Mouse (Mus musculus) liver, embryonic 13.5 days (tissue): ENCODE measurements around the gene Kcnip3. TPM values are rescaled to one million over a fixed set of nuclear protein-coding genes. Genes with fewer than 3 reads are reported as not detected.

ENCODE experiments used
- ATAC-seq: fragments of 200-750 bp; cut with Nextera tagmentation; 2 replicates; pipeline ENCODE4 v1.8.0; 2017; ENCODE audit warnings: low read depth, mild to moderate bottlenecking, moderate number of reproducible peaks, moderate library complexity
- DNase-seq: peaks from one replicate; pipeline ENCODE4 v3.0.0; 2022
- H3K27ac ChIP-seq: fragments of 300-500 bp; sonication (generic); 2 replicates; pipeline ENCODE4 v1.5.1; 2015; ENCODE audit warnings: moderate library complexity, mild to moderate bottlenecking, inconsistent platforms
- H3K27me3 ChIP-seq: fragments of 300-500 bp; sonication (generic); 2 replicates; pipeline ENCODE4 v1.6.1; 2015; ENCODE audit warnings: mild to moderate bottlenecking, inconsistent platforms
- H3K36me3 ChIP-seq: fragments of 300-500 bp; sonication (generic); 2 replicates; pipeline ENCODE4 v1.6.1; 2015; ENCODE audit warnings: mild to moderate bottlenecking, inconsistent platforms
- H3K4me1 ChIP-seq: fragments of 300-500 bp; sonication (generic); replicated peaks from 2 replicates; pipeline ENCODE4 v1.6.1; 2015; ENCODE audit warnings: inconsistent platforms
- H3K4me2 ChIP-seq: fragments of 300-500 bp; sonication (generic); 2 replicates; pipeline ENCODE4 v1.6.1; 2015; ENCODE audit warnings: inconsistent platforms, mild to moderate bottlenecking, moderate library complexity
- H3K4me3 ChIP-seq: fragments of 300-500 bp; sonication (generic); replicated peaks from 2 replicates; pipeline ENCODE4 v1.5.1; 2015; ENCODE audit warnings: mild to moderate bottlenecking, inconsistent platforms
- H3K9ac ChIP-seq: fragments of 300-500 bp; sonication (generic); 2 replicates; pipeline ENCODE4 v1.6.1; 2015; ENCODE audit warnings: mild to moderate bottlenecking, inconsistent platforms
- H3K9me3 ChIP-seq: fragments of 300-500 bp; sonication (generic); replicated peaks from 2 replicates; pipeline ENCODE4 v1.6.1; 2016; ENCODE audit warnings: inconsistent platforms
- WGBS: fragments of 180-500 bp; shearing (Covaris S2); methylation state at CpG from one replicate; pipeline ENCODE4 v1.1.7; 2015; ENCODE audit not compliant: insufficient replicate concordance; 5-methylcytosine and 5-hydroxymethylcytosine counted together
- polyA plus RNA-seq: library from polyadenylated mRNA; unstranded; fragments of >200 nt; fragmentation: Nextera tagmentation; extraction: Ambion mirVana; gene quantifications from 2 replicates; pipeline ENCODE4 v1.2.1, GENCODE M21; 2015

Gene Kcnip3
- polyA plus RNA-seq, 1 experiment from 2014 or later = 0.33 TPM

GRCm38 (mm10) chr2:127435135-127435534, 86.8 kb downstream of the Kcnip3 start:
- peak; percentile 26; the same call in 1 of the 2 replicates for ATAC-seq
- Histone ChIP-seq H3K36me3 (peaks cover 32% of the 10 kb centered on the region), H3K27ac (peak overlapping the region; percentile 21; the same call in 1 of the 2 replicates), H3K27me3 (no peaks in the 10 kb centered on the region), H3K4me1 (peaks cover 37% of the 10 kb centered on the region), H3K4me2 (no peak overlapping the region), H3K9me3 (no peaks in the 10 kb centered on the region), H3K9ac (peak overlapping the region; percentile 36; the same call in 1 of the 2 replicates), H3K4me3 (no peak overlapping the region)
- DNase-seq = peak; percentile 42
- 6% methylated on average over 2 of the region's 2 CpGs for WGBS

GRCm38 (mm10) chr2:127433487-127434295, 88.2 kb downstream of the Kcnip3 start:
- H3K4me3 ChIP-seq = no peak overlapping the region
- DNase-seq (no peak), ATAC-seq (peak; percentile 24; the same call in 1 of the 2 replicates)
- peak overlapping the region; percentile 30 for H3K9ac ChIP-seq
- no peaks in the 10 kb centered on the region for H3K9me3 ChIP-seq
- 71% methylated on average over 9 of the region's 9 CpGs for WGBS
- 0 out of 2 replicates have a peak overlapping the region, but pooled peaks have one; percentile 1 for H3K4me2 ChIP-seq
- peaks cover 25% of the 10 kb centered on the region for H3K36me3 ChIP-seq
- 0 out of 2 replicates have a peak, but pooled peaks cover 5% of the 10 kb centered on the region for H3K27me3 ChIP-seq
- no peak overlapping the region; the same call in 1 of the 2 replicates for H3K27ac ChIP-seq
- peaks cover 37% of the 10 kb centered on the region for H3K4me1 ChIP-seq

GRCm38 (mm10) chr2:127430238-127430637, 91.7 kb downstream of the Kcnip3 start:
- H3K36me3 ChIP-seq = peaks cover 7% of the 10 kb centered on the region; the same call in 1 of the 2 replicates
- H3K27ac ChIP-seq = no peak overlapping the region
- peaks cover 24% of the 10 kb centered on the region for H3K4me1 ChIP-seq
- H3K4me2 ChIP-seq = no peak overlapping the region
- H3K9ac ChIP-seq = no peak overlapping the region
- ATAC-seq (no peak), DNase-seq (no peak)
- H3K9me3 ChIP-seq = no peaks in the 10 kb centered on the region
- H3K27me3 ChIP-seq = peaks cover 15% of the 10 kb centered on the region
- WGBS = 7% methylated on average over 3 of the region's 3 CpGs
- H3K4me3 ChIP-seq = no peak overlapping the region

- 75% methylated on average over 17 of the region's 17 CpGs for WGBS
- no peak within 1 kb of the TSS for H3K4me2 ChIP-seq
- H3K27me3 ChIP-seq = peaks cover 17% of the 10 kb centered on the region
- no peaks in the 10 kb centered on the region for H3K4me1 ChIP-seq
- ATAC-seq (0 out of 2 replicates have a peak, but pooled peaks have one; percentile 14), DNase-seq (no peak)
- no peak within 1 kb of the TSS for H3K27ac ChIP-seq
- H3K4me3 ChIP-seq = no peak within 1 kb of the TSS
- H3K36me3 ChIP-seq = no peaks in the 10 kb centered on the region
- H3K9me3 ChIP-seq = no peaks in the 10 kb centered on the region; the same call in 1 of the 2 replicates
- H3K9ac ChIP-seq = no peak within 1 kb of the TSS
Observed at GRCm38 (mm10) chr2:127424977-127425376, 96.9 kb downstream of the Kcnip3 start, which contains the start of gene Gpat2. TSS of gene Gpat2 (plus strand) at chr2:127425199.

GRCm38 (mm10) chr2:127418266-127418970, 103.5 kb downstream of the Kcnip3 start:
- H3K36me3 ChIP-seq = no peaks in the 10 kb centered on the region
- H3K27ac ChIP-seq = no peak overlapping the region
- H3K4me3 ChIP-seq = no peak overlapping the region
- no peak overlapping the region for H3K9ac ChIP-seq
- DNase-seq (no peak), ATAC-seq (no peak)
- H3K4me2 ChIP-seq = no peak overlapping the region
- H3K9me3 ChIP-seq = no peaks in the 10 kb centered on the region
- WGBS = 59% methylated on average over 10 of the region's 10 CpGs
- H3K27me3 ChIP-seq = peaks cover 12% of the 10 kb centered on the region; the same call in 1 of the 2 replicates
- no peaks in the 10 kb centered on the region for H3K4me1 ChIP-seq

- Histone ChIP-seq H3K4me3 (no peak overlapping the region), H3K36me3 (no peaks in the 10 kb centered on the region), H3K9ac (no peak overlapping the region), H3K27ac (no peak overlapping the region), H3K27me3 (peaks cover 12% of the 10 kb centered on the region; the same call in 1 of the 2 replicates), H3K4me2 (no peak overlapping the region), H3K9me3 (no peaks in the 10 kb centered on the region), H3K4me1 (no peaks in the 10 kb centered on the region)
- ATAC-seq = no peak
- WGBS = 35% methylated on average over 3 of the region's 3 CpGs
- DNase-seq = no peak
Observed at GRCm38 (mm10) chr2:127416706-127417105, 105.2 kb downstream of the Kcnip3 start.

GRCm38 (mm10) chr2:127415806-127416205, 106.1 kb downstream of the Kcnip3 start:
- no peak overlapping the region for H3K9ac ChIP-seq
- no peak overlapping the region for H3K27ac ChIP-seq
- H3K4me2 ChIP-seq = no peak overlapping the region
- H3K27me3 ChIP-seq = peaks cover 12% of the 10 kb centered on the region; the same call in 1 of the 2 replicates
- H3K4me1 ChIP-seq = peaks cover 1% of the 10 kb centered on the region; the same call in 1 of the 2 replicates
- DNase-seq = no peak
- no peaks in the 10 kb centered on the region for H3K9me3 ChIP-seq
- WGBS = 53% methylated on average over 10 of the region's 10 CpGs
- no peak overlapping the region for H3K4me3 ChIP-seq
- H3K36me3 ChIP-seq = no peaks in the 10 kb centered on the region
- ATAC-seq = no peak

GRCm38 (mm10) chr2:127411126-127411525, 110.8 kb downstream of the Kcnip3 start:
- 84% methylated on average over 6 of the region's 6 CpGs for WGBS
- ATAC-seq = no peak
- H3K4me3 ChIP-seq = no peak overlapping the region
- H3K4me1 ChIP-seq = peaks cover 5% of the 10 kb centered on the region; the same call in 1 of the 2 replicates
- no peak overlapping the region for H3K27ac ChIP-seq
- H3K9ac ChIP-seq = no peak overlapping the region
- H3K9me3 ChIP-seq = no peaks in the 10 kb centered on the region
- H3K4me2 ChIP-seq = no peak overlapping the region
- H3K27me3 ChIP-seq = peaks cover 11% of the 10 kb centered on the region; the same call in 1 of the 2 replicates
- DNase-seq = no peak
- H3K36me3 ChIP-seq = no peaks in the 10 kb centered on the region

Other genes with a start within 250 kb of the Kcnip3 start
- gene Dusp2, start 185.9 kb downstream of the Kcnip3 start, polyA plus RNA-seq = 2.7 and 2.8 TPM in 2 replicates
- gene Astl, start 183.5 kb downstream of the Kcnip3 start, polyA plus RNA-seq = not detected in 2 replicates
- 29.4 and 32.4 TPM in 2 replicates for gene Adra2b, start 158.9 kb downstream of the Kcnip3 start, polyA plus RNA-seq
- gene Gpat2, start 96.9 kb downstream of the Kcnip3 start, polyA plus RNA-seq = 0.35 and 0.39 TPM in 2 replicates
- 14.3 and 15.5 TPM in 2 replicates for gene Fahd2a, start 77.5 kb downstream of the Kcnip3 start, polyA plus RNA-seq
- 0.03 TPM in 1 of 2 replicates, not detected in the other for gene Prom2, start 19.4 kb upstream of the Kcnip3 start, polyA plus RNA-seq
- gene Zfp661, start 65.0 kb upstream of the Kcnip3 start, polyA plus RNA-seq = 1.2 and 1.6 TPM in 2 replicates
- 124 and 127 TPM in 2 replicates for gene Mrps5, start 65.1 kb upstream of the Kcnip3 start, polyA plus RNA-seq
- 0.03 and 0.05 TPM in 2 replicates for gene Mal, start 134.6 kb upstream of the Kcnip3 start, polyA plus RNA-seq
- 0.06 and 0.12 TPM in 2 replicates for gene Mall, start 207.8 kb upstream of the Kcnip3 start, polyA plus RNA-seq